ENCODE assay signal across 27 mouse cellular contexts in genomic region chr10:6820626-6821025, GRCm38 (mm10). TPM values are rescaled to one million over a fixed set of nuclear protein-coding genes. Genes with fewer than 3 reads are reported as not detected.
"Had no signal": no experiment of that assay in that cellular context is flagged by ENCODE, and none has a peak within 500 bp of the region (broad histone marks: within the 10 kb centered on the region; RNA-seq: fewer than 3 reads in every experiment).

No protein-coding gene starts in this region.

- H3K4me3 ChIP-seq: midbrain, embryonic 10.5 days; midbrain, embryonic 12.5 days; myocyte; neural tube, embryonic 13.5 days; neural tube, embryonic 15.5 days had no signal

- H3K4me1 ChIP-seq: midbrain, embryonic 10.5 days; midbrain, embryonic 12.5 days; neural tube, embryonic 13.5 days; neural tube, embryonic 15.5 days had no signal

- H3K9me3 ChIP-seq: midbrain, embryonic 10.5 days; midbrain, embryonic 12.5 days; neural tube, embryonic 13.5 days; neural tube, embryonic 15.5 days had no signal

- DNase-seq: lung, adult 18-20 months; lung, embryonic 14.5 days; lung, postnatal 10 days; lung, postnatal 4 days; midbrain, embryonic 14.5 days; retina, postnatal 1 day; right cerebral cortex, adult 18-20 months; right cerebral cortex, postnatal 25 days; right cerebral cortex, postnatal 4 days; spleen, adult 18-20 months; thymus, adult 18-20 months; thymus, postnatal 14 days; thymus, postnatal 36 days had no signal

- H3K27me3 ChIP-seq: midbrain, embryonic 12.5 days; neural tube, embryonic 13.5 days; neural tube, embryonic 15.5 days had no signal

- H3K27ac ChIP-seq: midbrain, embryonic 10.5 days; midbrain, embryonic 12.5 days; neural tube, embryonic 13.5 days; neural tube, embryonic 15.5 days had no signal

- H3K36me3 ChIP-seq: midbrain, embryonic 10.5 days; midbrain, embryonic 12.5 days; neural tube, embryonic 13.5 days; neural tube, embryonic 15.5 days had no signal

RNA-seq across cellular contexts. Expression of gene Gm10945, which starts 59.1 kb away (rescaled TPM):
- total RNA-seq: megakaryocyte, adult 5-6 weeks; megakaryocyte-erythroid progenitor cell, adult 5-6 weeks had no signal
- polyA plus RNA-seq: lung, embryonic 14.5 days; lung, embryonic 16.5 days; midbrain, embryonic 10.5 days; midbrain, embryonic 12.5 days; midbrain, embryonic 14.5 days; midbrain, embryonic 16.5 days; myocyte; neural tube, embryonic 11.5 days; neural tube, embryonic 13.5 days; neural tube, embryonic 15.5 days; small intestine, adult 2 months; stomach, embryonic 14.5 days; stomach, embryonic 16.5 days; thymus, postnatal 0 days had no signal
